Mouse (Mus musculus) MEL (cell line): ENCODE data around the gene Laptm4a. TPM values are rescaled to one million over a fixed set of nuclear protein-coding genes. Genes with fewer than 3 reads are reported as not detected.

Experiments used
- DNase-seq: peaks from one replicate; pipeline ENCODE4 v3.0.0; 2011; ENCODE audit warnings: low read depth, low spot score
- H3K27ac ChIP-seq: 2 replicates; pipeline ENCODE4 v1.5.1; 2012; ENCODE audit warnings: low read depth, mild to moderate bottlenecking, control low read depth, low read length, moderate library complexity; ENCODE audit not compliant: control insufficient read depth
- H3K27me3 ChIP-seq, 2 experiments: fragments of 150-350 bp in 1 of 2; sonication (generic) in 1 of 2; 2 replicates each; pipeline ENCODE4 v1.6.1; 2012; ENCODE audit warnings: low read length in 2 of 2, mild to moderate bottlenecking in 2 of 2, improper control_type of control experiment in 1 of 2, moderate library complexity in 1 of 2; ENCODE audit not compliant: insufficient read depth in 2 of 2, control insufficient read depth in 1 of 2
- H3K36me3 ChIP-seq, 2 experiments: 2 replicates each; pipeline ENCODE4 v1.6.1; 2012 to 2014; ENCODE audit warnings: low read length in 2 of 2, improper control_type of control experiment in 1 of 2, inconsistent platforms in 1 of 2, mild to moderate bottlenecking in 1 of 2; ENCODE audit not compliant: insufficient read depth in 2 of 2, control insufficient read depth in 1 of 2
- H3K4me1 ChIP-seq, 2 experiments: fragments of 150-350 bp in 1 of 2; sonication (generic) in 1 of 2; 2 replicates each; pipeline ENCODE4 v1.6.1; 2012; ENCODE audit warnings: low read length in 2 of 2, improper control_type of control experiment in 1 of 2, mild to moderate bottlenecking in 1 of 2; ENCODE audit not compliant: insufficient read depth in 2 of 2, control insufficient read depth in 1 of 2
- H3K4me3 ChIP-seq, 2 experiments: fragments of 150-350 bp in 1 of 2; sonication (generic) in 1 of 2; 2 replicates each; pipeline ENCODE4 v1.5.1; 2012; ENCODE audit warnings: low read depth in 2 of 2, low read length in 2 of 2, mild to moderate bottlenecking in 2 of 2, moderate library complexity in 2 of 2, control low read depth in 1 of 2, improper control_type of control experiment in 1 of 2; ENCODE audit not compliant: control insufficient read depth in 1 of 2, insufficient read depth in 1 of 2
- H3K79me2 ChIP-seq: 2 replicates; pipeline ENCODE4 v1.6.1; 2012; ENCODE audit warnings: mild to moderate bottlenecking, low read length, moderate library complexity; ENCODE audit not compliant: control insufficient read depth, poor library complexity, insufficient read depth
- H3K9ac ChIP-seq: 2 replicates; pipeline ENCODE4 v1.6.1; 2012; ENCODE audit warnings: low read depth, mild to moderate bottlenecking, control low read depth, low read length, moderate library complexity; ENCODE audit not compliant: control insufficient read depth, poor library complexity, severe bottlenecking
- H3K9me3 ChIP-seq: fragments of 150-350 bp; sonication (generic); replicated peaks from 2 replicates; pipeline ENCODE4 v1.6.1; 2012; ENCODE audit warnings: mild to moderate bottlenecking, low read length, improper control_type of control experiment, moderate library complexity; ENCODE audit not compliant: insufficient read depth
- CHD1 ChIP-seq: IDR thresholded peaks from 2 replicates; pipeline ENCODE4 v1.6.1; 2012; ENCODE audit warnings: low read depth, mild to moderate bottlenecking, inconsistent platforms, low read length, improper control_type of control experiment
- E2F4 ChIP-seq: IDR thresholded peaks from 2 replicates; pipeline ENCODE4 v1.6.1; 2011; ENCODE audit warnings: low read depth, low read length, improper control_type of control experiment, borderline replicate concordance
- EP300 ChIP-seq, 2 experiments: IDR thresholded peaks; 2 replicates each; pipeline ENCODE4 v1.6.1; 2011; ENCODE audit warnings: improper control_type of control experiment in 2 of 2, low read length in 2 of 2, low read depth in 1 of 2, mild to moderate bottlenecking in 1 of 2
- GABPA ChIP-seq: IDR thresholded peaks from 2 replicates; pipeline ENCODE4 v1.6.1; 2012; ENCODE audit warnings: low read depth, mild to moderate bottlenecking, inconsistent platforms, low read length, improper control_type of control experiment, moderate library complexity
- HCFC1 ChIP-seq: IDR thresholded peaks from 2 replicates; pipeline ENCODE4 v1.6.1; 2012; ENCODE audit warnings: low read depth, mild to moderate bottlenecking, inconsistent platforms, low read length, improper control_type of control experiment, moderate library complexity
- KAT2A ChIP-seq: conservative IDR thresholded peaks from 2 replicates; pipeline ENCODE4 v1.6.1; 2012; ENCODE audit warnings: low read depth, low read length, improper control_type of control experiment, inconsistent platforms
- MAFK ChIP-seq: IDR thresholded peaks from 2 replicates; pipeline ENCODE4 v1.6.1; 2011; ENCODE audit warnings: low read depth, mild to moderate bottlenecking, low read length, improper control_type of control experiment, borderline replicate concordance
- MAX ChIP-seq: IDR thresholded peaks from 2 replicates; pipeline ENCODE4 v1.6.1; 2011; ENCODE audit warnings: low read length, improper control_type of control experiment
- MXI1 ChIP-seq: IDR thresholded peaks from 2 replicates; pipeline ENCODE4 v1.6.1; 2011; ENCODE audit warnings: mild to moderate bottlenecking, low read depth, low read length, improper control_type of control experiment
- MYC ChIP-seq: IDR thresholded peaks from 2 replicates; pipeline ENCODE4 v1.6.1; 2011; ENCODE audit warnings: low read depth, mild to moderate bottlenecking, low read length, improper control_type of control experiment, moderate library complexity
- NELFE ChIP-seq: IDR thresholded peaks from 2 replicates; pipeline ENCODE4 v1.6.1; 2011; ENCODE audit warnings: low read depth, low read length, improper control_type of control experiment
- NRF1 ChIP-seq: IDR thresholded peaks from 2 replicates; pipeline ENCODE4 v1.6.1; 2014; ENCODE audit warnings: low read depth, mild to moderate bottlenecking, inconsistent platforms, low read length, improper control_type of control experiment, moderate library complexity; ENCODE audit not compliant: poor library complexity, insufficient read depth, severe bottlenecking
- POLR2A ChIP-seq, 2 experiments: IDR thresholded peaks; 2 replicates each; pipeline ENCODE4 v1.6.1; 2011 to 2012; ENCODE audit warnings: low read length in 2 of 2, mild to moderate bottlenecking in 2 of 2, control low read depth in 1 of 2, improper control_type of control experiment in 1 of 2, low read depth in 1 of 2, moderate library complexity in 1 of 2; ENCODE audit not compliant: control insufficient read depth in 1 of 2, insufficient read depth in 1 of 2, poor library complexity in 1 of 2
- POLR2AphosphoS2 ChIP-seq: IDR thresholded peaks from 2 replicates; pipeline ENCODE4 v1.6.1; 2011; ENCODE audit warnings: low read length, improper control_type of control experiment
- SIN3A ChIP-seq: IDR thresholded peaks from 2 replicates; pipeline ENCODE4 v1.6.1; 2012; ENCODE audit warnings: low read length, improper control_type of control experiment, inconsistent platforms
- SMC3 ChIP-seq: IDR thresholded peaks from 2 replicates; pipeline ENCODE4 v1.6.1; 2011; ENCODE audit warnings: low read depth, low read length, improper control_type of control experiment
- TAL1 ChIP-seq: IDR thresholded peaks from 2 replicates; pipeline ENCODE4 v1.6.1; 2012; ENCODE audit warnings: mild to moderate bottlenecking, inconsistent platforms, low read length, moderate library complexity, mixed read lengths
- TBP ChIP-seq: IDR thresholded peaks from 2 replicates; pipeline ENCODE4 v1.8.0; 2011; ENCODE audit warnings: low read depth, low read length, improper control_type of control experiment
- UBTF ChIP-seq: IDR thresholded peaks from 2 replicates; pipeline ENCODE4 v1.6.1; 2012; ENCODE audit warnings: low read depth, mild to moderate bottlenecking, inconsistent platforms, low read length, improper control_type of control experiment, moderate library complexity, borderline replicate concordance; ENCODE audit not compliant: insufficient read depth
- USF1 ChIP-seq: IDR thresholded peaks from 2 replicates; pipeline ENCODE4 v1.6.1; 2014; ENCODE audit warnings: low read depth, mild to moderate bottlenecking, inconsistent platforms, low read length, improper control_type of control experiment, moderate library complexity
- USF2 ChIP-seq, 2 experiments: IDR thresholded peaks; 2 replicates each; pipeline ENCODE4 v1.6.1; 2011 to 2012; ENCODE audit warnings: improper control_type of control experiment in 2 of 2, low read length in 2 of 2, borderline replicate concordance in 1 of 2, inconsistent platforms in 1 of 2, low read depth in 1 of 2, mild to moderate bottlenecking in 1 of 2; ENCODE audit not compliant: insufficient read depth in 1 of 2
- polyA plus RNA-seq, 2 experiments: library from polyadenylated mRNA; stranded (reverse) in 1 of 2; unstranded in 1 of 2; fragments of >175 nt in 1 of 2; fragments of >200 nt in 1 of 2; gene quantifications; 2 replicates each; pipeline versions ENCODE4 v1.2.1 to v1.2.4; 2012; ENCODE audit warnings: low replicate concordance in 2 of 2, low read depth in 1 of 2; ENCODE audit not compliant: insufficient read length in 2 of 2, insufficient read depth in 1 of 2, missing spikeins in 1 of 2
- total RNA-seq: library from RNA; depleted of rRNA; stranded (reverse); fragments of 300-350 nt; gene quantifications from 2 replicates; pipeline ENCODE4 v1.2.3, GENCODE M21; 2012

Gene Laptm4a
- total and polyA plus RNA-seq, 3 experiments, result 49.0 to 49.7 TPM; not detected in 1

DNA sequence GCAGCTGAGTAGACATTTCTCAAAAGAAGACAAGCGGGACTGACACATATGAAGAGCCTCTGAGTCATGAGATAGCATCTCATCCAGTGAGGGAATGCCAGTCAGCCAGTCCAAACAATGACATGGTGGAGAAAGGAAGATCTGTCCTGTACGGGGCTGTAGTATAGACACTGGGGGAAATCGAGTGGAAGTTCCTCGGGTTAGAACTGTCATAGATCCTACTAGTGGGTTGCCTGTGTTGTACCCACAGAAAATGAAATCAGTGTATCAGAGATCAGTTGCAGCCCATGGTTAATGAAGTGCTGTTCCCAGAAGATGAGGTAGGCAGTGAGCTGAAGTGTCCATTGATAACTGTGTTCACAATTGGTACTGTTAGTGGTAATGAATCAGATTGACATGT, 7.3 kb downstream of the Laptm4a start:
- peaks cover 26 to 50% of the 10 kb centered on the region in 2 experiments for H3K36me3 ChIP-seq
- no peak for TF ChIP-seq CHD1
- no peak for TF ChIP-seq NRF1
- TF ChIP-seq TAL1, result no peak
- no peak for TF ChIP-seq HCFC1
- no peak for TF ChIP-seq GABPA
- H3K9ac ChIP-seq, result no peak overlapping the region
- no peak for DNase-seq
- H3K4me3 ChIP-seq, result no peak overlapping the region
- no peaks in the 10 kb centered on the region for H3K27me3 ChIP-seq
- peaks cover 0 to 14% of the 10 kb centered on the region in 2 experiments; a peak in 2 of 4 replicates for H3K4me1 ChIP-seq
- H3K79me2 ChIP-seq, result peaks cover 61% of the 10 kb centered on the region
- H3K27ac ChIP-seq, result no peak overlapping the region
- no peaks in the 10 kb centered on the region for H3K9me3 ChIP-seq

GRCm38 (mm10) chr12:8931083-8931482, 9.6 kb downstream of the Laptm4a start:
- Histone ChIP-seq H3K9me3 (no peaks in the 10 kb centered on the region), H3K4me1 (peaks cover 0 to 10% of the 10 kb centered on the region in 2 experiments; a peak in 2 of 4 replicates), H3K9ac (no peak overlapping the region), H3K36me3 (peaks cover 33 to 34% of the 10 kb centered on the region in 2 experiments), H3K4me3 (no peak overlapping the region), H3K79me2 (peaks cover 41% of the 10 kb centered on the region), H3K27me3 (no peaks in the 10 kb centered on the region), H3K27ac (no peak overlapping the region)
- TF ChIP-seq MAFK, result no peak
- no peak for TF ChIP-seq USF1
- TF ChIP-seq TBP, result no peak
- TF ChIP-seq USF2 (IDR thresholded peaks at IDR 0.05; ENCODE audit: borderline replicate concordance in 1 of 2, insufficient read depth in 1 of 2, low read depth in 1 of 2, low read length in 2 of 2), result no peak
- TF ChIP-seq POLR2AphosphoS2, result no peak
- no peak for TF ChIP-seq CHD1
- TF ChIP-seq KAT2A, result no peak
- peak; percentile 66; the same call in 1 of the 2 replicates for TF ChIP-seq MYC
- peak; percentile 55; the same call in 1 of the 2 replicates for TF ChIP-seq MAX
- no peak for TF ChIP-seq POLR2A (IDR thresholded peaks at IDR 0.05; ENCODE audit: control insufficient read depth in 1 of 2, insufficient read depth in 1 of 2, low read depth in 1 of 2, low read length in 2 of 2, poor library complexity in 1 of 2)
- no peak for TF ChIP-seq SMC3
- TF ChIP-seq TAL1, result no peak
- no peak for TF ChIP-seq NELFE
- no peak for TF ChIP-seq E2F4
- TF ChIP-seq SIN3A, result peak; percentile 64
- peak; percentile 84; the same call in 1 of the 2 replicates for TF ChIP-seq MXI1
- 0 out of 4 replicates have a peak, but pooled peaks of 1 of the 2 experiments have one; percentile 6 for TF ChIP-seq EP300 (IDR thresholded peaks at IDR 0.05; ENCODE audit: low read depth in 1 of 2, low read length in 2 of 2)
- no peak for TF ChIP-seq UBTF
- DNase-seq, result peak; percentile 47
